24 mouse cellular contexts compared by ENCODE assay signal in the genomic region with DNA sequence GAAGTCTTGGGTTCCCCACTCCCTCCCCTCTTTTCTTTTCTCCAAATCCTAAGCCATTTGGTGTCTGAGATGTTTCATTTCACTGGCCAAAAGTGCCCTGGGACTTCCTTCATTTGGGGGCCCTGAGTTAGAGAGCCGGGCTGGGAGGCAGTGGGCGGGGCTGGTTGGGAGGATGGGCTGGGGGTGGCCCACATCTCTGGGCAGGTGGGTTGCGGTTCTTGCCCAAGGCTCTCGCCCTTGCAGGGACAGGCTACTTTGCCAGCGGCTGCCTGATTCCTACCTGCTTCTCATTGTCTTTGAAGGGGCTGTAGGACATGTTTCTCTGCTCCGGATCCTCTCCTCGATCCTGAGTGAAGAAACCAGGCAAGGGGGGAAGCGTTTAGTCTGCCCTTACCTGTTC. TPM values are rescaled to one million over a fixed set of nuclear protein-coding genes. Genes with fewer than 3 reads are reported as not detected.
DNase-seq lines count a peak whose midpoint lies in the region; ATAC-seq and TF ChIP-seq lines count a peak whose summit lies in the region.
"Had no signal": no experiment of that assay in that cellular context is flagged by ENCODE, and none has a peak within 500 bp of the region (broad histone marks: within the 10 kb centered on the region; RNA-seq: fewer than 3 reads in every experiment).

No protein-coding gene starts in this region.

- WGBS in stomach, embryonic 15.5 days: 82% methylated on average over 8 of the region's 8 CpGs
- 84% methylated on average over 8 of the region's 8 CpGs for WGBS in stomach, postnatal 0 days
- 85% methylated on average over 8 of the region's 8 CpGs for WGBS in hindbrain, embryonic 14.5 days
- WGBS in midbrain, embryonic 15.5 days: 82% methylated on average over 8 of the region's 8 CpGs

- DNase-seq in stomach, postnatal 0 days (ENCODE audit: low spot score): no peak
- no peak for DNase-seq in hindbrain, embryonic 14.5 days (ENCODE audit: low spot score)
- no peak for DNase-seq in thymus, postnatal 36 days
- DNase-seq in left cerebral cortex, adult 2 months (ENCODE audit: extremely low spot score in 1 of 2, low spot score in 2 of 2): no peak
- no peak for DNase-seq in gastrocnemius, adult 18-20 months (ENCODE audit: low spot score)
- DNase-seq: cerebellum, adult 2 months; gastrocnemius, postnatal 25 days; kidney, adult 8-10 months; kidney, postnatal 4 days; thymus, postnatal 25 days had no signal

- H3K9me3 ChIP-seq in stomach, embryonic 15.5 days: no peaks in the 10 kb centered on the region
- no peaks in the 10 kb centered on the region for H3K9me3 ChIP-seq in stomach, postnatal 0 days (ENCODE audit: control insufficient read depth, low read length)
- H3K9me3 ChIP-seq in hindbrain, embryonic 14.5 days (ENCODE audit: control insufficient read depth, low read length): no peaks in the 10 kb centered on the region
- no peaks in the 10 kb centered on the region for H3K9me3 ChIP-seq in midbrain, embryonic 15.5 days
- H3K9me3 ChIP-seq: heart, embryonic 12.5 days; megakaryocyte, embryonic 14.5 days had no signal

- TF ChIP-seq EP300 in stomach, postnatal 0 days (optimal IDR thresholded peaks at IDR 0.05): no peak

- H3K27me3 ChIP-seq in stomach, embryonic 15.5 days (replicated peaks): no peaks in the 10 kb centered on the region
- no peaks in the 10 kb centered on the region for H3K27me3 ChIP-seq in stomach, postnatal 0 days (ENCODE audit: control insufficient read depth, insufficient read depth, low read length)
- H3K27me3 ChIP-seq in hindbrain, embryonic 14.5 days (ENCODE audit: control insufficient read depth, insufficient read depth, low read length): no peaks in the 10 kb centered on the region
- no peaks in the 10 kb centered on the region for H3K27me3 ChIP-seq in midbrain, embryonic 15.5 days (replicated peaks)
- H3K27me3 ChIP-seq: heart, embryonic 12.5 days had no signal

- H3K4me3 ChIP-seq in stomach, embryonic 15.5 days (replicated peaks): no peak overlapping the region
- no peak overlapping the region for H3K4me3 ChIP-seq in stomach, postnatal 0 days (ENCODE audit: low read depth, low read length)
- H3K4me3 ChIP-seq in hindbrain, embryonic 14.5 days (replicated peaks; ENCODE audit: low read length): no peak overlapping the region
- H3K4me3 ChIP-seq in midbrain, embryonic 15.5 days: no peak overlapping the region
- H3K4me3 ChIP-seq in left cerebral cortex, adult 2 months: no peak overlapping the region
- H3K4me3 ChIP-seq: heart, embryonic 12.5 days; megakaryocyte, embryonic 14.5 days had no signal

- TF ChIP-seq CTCF in stomach, postnatal 0 days (IDR thresholded peaks at IDR 0.05; ENCODE audit: low read depth): no peak
- no peak for TF ChIP-seq CTCF in left cerebral cortex, adult 2 months (IDR thresholded peaks at IDR 0.05)

- H3K4me1 ChIP-seq in stomach, embryonic 15.5 days: peaks cover 26% of the 10 kb centered on the region
- peaks cover 4% of the 10 kb centered on the region; the same call in 1 of the 2 replicates for H3K4me1 ChIP-seq in stomach, postnatal 0 days (replicated peaks; ENCODE audit: control insufficient read depth, insufficient read depth)
- H3K4me1 ChIP-seq in hindbrain, embryonic 14.5 days (replicated peaks; ENCODE audit: control insufficient read depth, insufficient read depth, low read length): peaks cover 65% of the 10 kb centered on the region
- peaks cover 25% of the 10 kb centered on the region for H3K4me1 ChIP-seq in midbrain, embryonic 15.5 days

- no peak overlapping the region for H3K4me2 ChIP-seq in stomach, embryonic 15.5 days
- H3K4me2 ChIP-seq in stomach, postnatal 0 days (replicated peaks; ENCODE audit: low read depth): no peak overlapping the region
- H3K4me2 ChIP-seq in hindbrain, embryonic 14.5 days (replicated peaks): no peak overlapping the region
- H3K4me2 ChIP-seq in midbrain, embryonic 15.5 days: no peak overlapping the region
- H3K4me2 ChIP-seq: heart, embryonic 12.5 days; liver, embryonic 11.5 days had no signal

- ATAC-seq in stomach, embryonic 15.5 days (ENCODE audit: insufficient read depth, low FRiP score, low read depth): no peak
- no peak for ATAC-seq in stomach, postnatal 0 days (ENCODE audit: low FRiP score, low TSS enrichment)
- no peak for ATAC-seq in hindbrain, embryonic 14.5 days (ENCODE audit: low FRiP score)
- ATAC-seq in midbrain, embryonic 15.5 days (replicated peaks): no peak
- ATAC-seq: activated CD4-positive, CD25-positive, alpha-beta regulatory T cell, adult 4 months had no signal

- intact Hi-C loops in left cerebral cortex, adult 2 months (cut with DNase I): no loop called here

- 0 out of 2 replicates have a peak overlapping the region, but pooled peaks have one; percentile 84 for H3K27ac ChIP-seq in stomach, embryonic 15.5 days
- no peak overlapping the region for H3K27ac ChIP-seq in stomach, postnatal 0 days (replicated peaks)
- H3K27ac ChIP-seq in hindbrain, embryonic 14.5 days: peak overlapping the region; percentile 81
- H3K27ac ChIP-seq in midbrain, embryonic 15.5 days: peak overlapping the region; percentile 77
- H3K27ac ChIP-seq in left cerebral cortex, adult 2 months: no peak overlapping the region

- no peaks in the 10 kb centered on the region for H3K36me3 ChIP-seq in stomach, embryonic 15.5 days
- H3K36me3 ChIP-seq in stomach, postnatal 0 days (ENCODE audit: control insufficient read depth, insufficient read depth, low read length): no peaks in the 10 kb centered on the region
- no peaks in the 10 kb centered on the region for H3K36me3 ChIP-seq in hindbrain, embryonic 14.5 days (replicated peaks; ENCODE audit: control insufficient read depth, insufficient read depth)
- H3K36me3 ChIP-seq in midbrain, embryonic 15.5 days (replicated peaks): no peaks in the 10 kb centered on the region
- H3K36me3 ChIP-seq: heart, embryonic 12.5 days had no signal

- H3K9ac ChIP-seq in stomach, embryonic 15.5 days: no peak overlapping the region
- H3K9ac ChIP-seq in stomach, postnatal 0 days (ENCODE audit: low read length): no peak overlapping the region
- no peak overlapping the region for H3K9ac ChIP-seq in hindbrain, embryonic 14.5 days
- no peak overlapping the region for H3K9ac ChIP-seq in midbrain, embryonic 15.5 days
- H3K9ac ChIP-seq: heart, embryonic 12.5 days had no signal

RNA-seq across cellular contexts. Expression of a gene that starts 24.2 kb away (rescaled TPM):
- 125 and 130 TPM in 2 replicates for polyA plus RNA-seq in stomach, embryonic 15.5 days (2015; fragmentation: Nextera tagmentation; extraction: Ambion mirVana)
- 111 and 121 TPM in 2 replicates for polyA plus RNA-seq in stomach, postnatal 0 days (2015; fragmentation: Nextera tagmentation; extraction: Ambion mirVana)
- polyA plus RNA-seq in hindbrain, embryonic 14.5 days (2014; fragmentation: Nextera tagmentation; extraction: Ambion mirVana): 44.7 and 46.7 TPM in 2 replicates
- 71.5 and 82.6 TPM in 2 replicates for polyA plus RNA-seq in midbrain, embryonic 15.5 days (2015; fragmentation: Nextera tagmentation; extraction: Ambion mirVana)
- 100 to 1,000 TPM; 271 to 279 TPM for total RNA-seq in left cerebral cortex, adult 2 months (2021)
- 1 to 10 TPM; 2.8 to 4.7 TPM for total RNA-seq in gastrocnemius, adult 18-20 months (2021)

RNA-seq across cellular contexts. Expression of a gene that starts 52.7 kb away (rescaled TPM):
- 0.42 and 0.79 TPM in 2 replicates for polyA plus RNA-seq in stomach, embryonic 15.5 days (2015; fragmentation: Nextera tagmentation; extraction: Ambion mirVana)
- not detected in 2 replicates for polyA plus RNA-seq in stomach, postnatal 0 days (2015; fragmentation: Nextera tagmentation; extraction: Ambion mirVana)
- not detected in 2 replicates for polyA plus RNA-seq in hindbrain, embryonic 14.5 days (2014; fragmentation: Nextera tagmentation; extraction: Ambion mirVana)
- not detected in 2 replicates for polyA plus RNA-seq in midbrain, embryonic 15.5 days (2015; fragmentation: Nextera tagmentation; extraction: Ambion mirVana)
- total RNA-seq in left cerebral cortex, adult 2 months (2021): not detected
- not detected for total RNA-seq in gastrocnemius, adult 18-20 months (2021)
- total RNA-seq: common myeloid progenitor, adult 5-6 weeks; gastrocnemius, postnatal 25 days; hematopoietic stem cell, adult 5-6 weeks; layer of hippocampus, postnatal 14 days; left cerebral cortex, postnatal 36 days had no signal
- polyA plus RNA-seq: activated CD4-positive, CD25-positive, alpha-beta regulatory T cell, adult 4 months; brain, embryonic 14.5 days; cerebellum, adult 2 months; embryonic facial prominence, embryonic 14.5 days; heart, embryonic 12.5 days; liver, embryonic 11.5 days; lung, embryonic 16.5 days; stomach, embryonic 14.5 days had no signal

Comparison
In these comparisons a context has a peak if more than half of its experiments do, and no peak if none do; other contexts are left out.
1. H3K27ac ChIP-seq: peak in stomach, embryonic 15.5 days (single experiment), hindbrain, embryonic 14.5 days (single experiment) and midbrain, embryonic 15.5 days (single experiment); none in stomach, postnatal 0 days (single experiment) and left cerebral cortex, adult 2 months (single experiment).